Mouse (Mus musculus) left cerebral cortex, adult 8-10 months (tissue): ENCODE measurements around the gene Sdha. TPM values are rescaled to one million over a fixed set of nuclear protein-coding genes. Genes with fewer than 3 reads are reported as not detected.
A peak's percentile ranks its signal among the peaks of the same experiment; 100 is the strongest.

ENCODE experiments used
- DNase-seq, 2 experiments: peaks; one replicate each; pipeline ENCODE4 v3.0.0; 2022; ENCODE audit warnings: low spot score in 2 of 2
- total RNA-seq, 4 experiments: library from RNA; stranded (reverse); gene quantifications; 2 replicates each; pipeline ENCODE4 v1.2.4; 2022

The Sdha gene
- total RNA-seq, 4 experiments from 2014 or later, result 345 to 381 (median 357) TPM

GRCm38 (mm10) chr13:74302050-74303037, 47.7 kb downstream of the Sdha start:
- DNase-seq, result no peak

DNA sequence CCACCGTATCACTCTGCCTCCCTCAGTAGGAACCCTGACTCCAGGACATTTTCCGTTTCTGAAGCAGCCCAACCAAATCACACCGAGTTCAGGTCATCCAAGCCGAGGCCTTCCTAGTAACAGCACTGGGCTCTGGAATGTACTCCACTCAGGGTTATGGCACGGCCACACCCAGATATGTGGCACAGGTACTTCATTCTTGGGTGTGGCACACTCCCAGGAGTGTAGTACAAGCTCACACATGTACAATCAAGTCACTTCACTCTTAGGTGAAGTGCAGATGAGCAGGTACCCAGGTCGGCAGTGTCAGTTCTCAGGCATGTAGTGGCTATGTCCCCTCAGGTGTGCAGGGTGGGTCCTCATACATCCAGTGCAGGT, 48.5 kb downstream of the Sdha start:
- DNase-seq, result peak in 1 of 2 experiments; percentile 6

DNA sequence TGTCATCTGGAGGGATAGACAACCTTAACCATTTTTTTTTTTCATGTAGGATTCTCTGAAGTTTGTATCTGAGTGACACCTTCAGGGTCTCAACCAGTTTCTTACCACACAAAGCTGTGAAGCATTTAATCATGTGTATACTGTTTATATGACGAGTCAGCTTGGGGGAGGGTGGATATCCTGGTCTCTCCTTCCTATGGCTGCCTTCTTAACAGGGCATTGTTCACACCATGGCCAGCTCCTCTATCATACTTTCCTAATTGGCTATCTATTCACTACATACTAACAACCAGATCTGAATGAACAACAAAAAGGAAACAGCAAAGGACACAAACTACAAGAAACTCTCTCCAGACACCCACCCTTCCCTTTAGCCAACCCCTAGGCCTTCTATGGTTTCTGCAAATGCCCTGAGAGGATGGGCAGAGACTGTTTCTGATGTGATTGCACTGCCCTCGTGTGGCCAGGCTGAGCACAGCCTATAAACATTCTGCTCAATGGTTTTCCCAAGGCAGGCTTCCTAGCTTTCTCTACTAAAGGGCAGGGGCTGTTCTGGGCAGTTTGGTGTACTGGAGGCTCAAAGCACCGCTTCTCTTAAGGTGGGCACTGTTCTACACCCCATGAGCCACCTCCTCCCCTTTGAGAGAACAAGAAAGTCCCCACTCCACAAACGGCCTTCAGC, 49.0 kb downstream of the Sdha start:
- peak; percentile 26 to 69 for DNase-seq

GRCm38 (mm10) chr13:74296376-74296775, 53.7 kb downstream of the Sdha start:
- no peak for DNase-seq

DNA sequence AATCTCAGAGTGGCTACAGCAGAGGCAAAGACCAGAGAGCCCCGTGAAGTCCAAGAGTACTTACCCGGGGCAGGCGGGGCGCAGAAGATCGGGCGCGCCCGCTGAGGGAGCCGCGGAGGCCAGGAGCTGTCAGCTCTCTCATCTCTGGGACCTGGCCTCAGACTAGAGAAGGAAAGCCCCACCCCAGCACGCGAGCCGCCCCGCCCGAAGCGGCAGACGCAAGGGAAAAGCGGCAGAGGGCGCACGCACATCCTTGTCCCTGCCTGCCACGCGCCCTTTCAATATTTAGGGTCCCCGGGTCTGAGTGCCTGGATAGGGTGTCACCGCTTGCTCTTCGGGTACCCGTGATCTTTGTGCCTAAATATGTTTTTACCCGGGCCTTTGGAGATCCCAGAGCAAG, 57.9 kb downstream of the Sdha start, which contains the start of gene Ahrr:
Gene Ahrr, minus strand, starts transcription at position 165 of the 400 bp plus-strand sequence.
- DNase-seq, result no peak

GRCm38 (mm10) chr13:74289646-74290045, 60.4 kb downstream of the Sdha start:
- DNase-seq, result no peak

DNA sequence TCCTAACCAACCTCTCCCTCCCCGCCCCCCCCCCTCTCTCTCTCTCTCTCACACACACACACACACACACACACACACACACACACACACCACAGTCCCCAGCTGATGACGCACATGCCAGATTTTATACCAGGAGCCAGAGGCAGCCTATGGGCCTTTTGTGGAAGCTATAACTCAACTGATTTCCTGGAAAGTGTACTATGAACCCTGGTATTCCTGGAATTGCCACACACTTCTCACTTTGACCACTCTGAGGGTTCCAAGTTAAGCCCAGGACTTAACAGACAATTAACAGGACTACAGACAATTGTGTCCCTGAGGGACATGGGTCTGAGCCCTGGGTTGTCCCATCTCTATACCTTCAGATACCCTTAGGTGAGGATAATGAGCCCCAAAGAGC, 67.8 kb downstream of the Sdha start:
- DNase-seq, result no peak

- DNase-seq, result no peak
Observed at GRCm38 (mm10) chr13:74275726-74276125, 74.4 kb downstream of the Sdha start.

Other genes starting within 250 kb of the Sdha start
- 1 to 10 TPM; 2.0 to 2.7 (median 2.4) TPM for gene Slc9a3, start 228.8 kb downstream of the Sdha start, total RNA-seq
- gene Exoc3, start 141.5 kb downstream of the Sdha start, total RNA-seq, result 10 to 100 TPM; 76.1 to 77.0 (median 76.6) TPM
- gene Ahrr, start 57.9 kb downstream of the Sdha start, total RNA-seq, result 1 to 10 TPM in 3 of 4 experiments, under 1 TPM in 1; 0.85 to 2.0 (median 1.2) TPM
- 10 to 100 TPM; 80.1 to 87.1 (median 82.4) TPM for gene Pdcd6, start 32.7 kb downstream of the Sdha start, total RNA-seq
- gene Ccdc127, start within 50 bp of the Sdha start, total RNA-seq, result 10 to 100 TPM; 78.1 to 94.3 (median 82.4) TPM
- gene Lrrc14b, start 13.7 kb upstream of the Sdha start, total RNA-seq, result under 1 TPM; 0.11 to 0.35 (median 0.19) TPM
- 1 to 10 TPM; 4.1 to 6.2 (median 4.8) TPM for gene Zfp72, start 40.6 kb upstream of the Sdha start, total RNA-seq
- 100 to 1,000 TPM; 153 to 247 (median 197) TPM for gene Ftl1-ps1, start 49.4 kb upstream of the Sdha start, total RNA-seq
- gene Zfp825, start 143.7 kb upstream of the Sdha start, total RNA-seq, result 1 to 10 TPM; 7.9 to 8.5 (median 8.2) TPM